In the genomic region with DNA sequence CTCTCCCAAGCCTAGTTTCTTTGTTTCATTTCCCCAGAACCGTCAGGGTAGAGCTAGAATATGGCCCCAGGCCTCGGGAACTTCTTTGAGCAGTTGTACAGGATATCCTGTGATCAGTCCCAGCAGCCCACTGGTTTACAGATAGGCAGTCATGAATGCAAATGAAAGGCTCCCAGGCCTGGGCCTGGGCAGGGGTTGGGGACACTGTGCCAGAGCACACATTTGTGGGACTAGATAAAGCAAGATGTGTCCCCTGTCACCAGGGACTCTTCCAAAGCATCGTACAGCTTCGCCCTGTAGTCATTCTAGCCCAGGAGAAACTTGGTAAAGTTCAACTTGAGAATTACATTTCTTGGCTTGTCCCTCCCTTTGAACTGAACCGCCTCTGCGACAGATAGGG, we compare ENCODE assay signal across 29 mouse cellular contexts. TPM values are rescaled to one million over a fixed set of nuclear protein-coding genes. Genes with fewer than 3 reads are reported as not detected.
A peak's percentile ranks its signal among the peaks of the same experiment; 100 is the strongest.
DNase-seq lines count a peak whose midpoint lies in the region; ATAC-seq and TF ChIP-seq lines count a peak whose summit lies in the region.
"Had no signal": no experiment of that assay in that cellular context is flagged by ENCODE, and none has a peak within 500 bp of the region (broad histone marks: within the 10 kb centered on the region; RNA-seq: fewer than 3 reads in every experiment).

No protein-coding gene starts in this region.

- H3K36me3 ChIP-seq in heart, adult 2 months (ENCODE audit: control insufficient read depth, insufficient read depth, low read length): no peaks in the 10 kb centered on the region
- peaks cover 34% of the 10 kb centered on the region for H3K36me3 ChIP-seq in liver, embryonic 13.5 days

- TF ChIP-seq CTCF in heart, adult 2 months (IDR thresholded peaks at IDR 0.05): no peak

- H3K9me3 ChIP-seq in liver, embryonic 13.5 days (replicated peaks): no peaks in the 10 kb centered on the region
- H3K9me3 ChIP-seq: embryonic facial prominence, embryonic 13.5 days; embryonic facial prominence, embryonic 15.5 days; forebrain, embryonic 10.5 days; forebrain, embryonic 12.5 days; G1E had no signal

- no peak overlapping the region for H3K27ac ChIP-seq in heart, adult 2 months
- no peak overlapping the region for H3K27ac ChIP-seq in liver, embryonic 13.5 days
- H3K27ac ChIP-seq: embryonic facial prominence, embryonic 13.5 days; embryonic facial prominence, embryonic 15.5 days; forebrain, embryonic 10.5 days; forebrain, embryonic 12.5 days had no signal

- TF ChIP-seq POLR2A in heart, adult 2 months (IDR thresholded peaks at IDR 0.05; ENCODE audit: insufficient read depth, low read depth, low read length): no peak

- TF ChIP-seq EP300 in heart, adult 2 months (IDR thresholded peaks at IDR 0.05; ENCODE audit: insufficient read depth, low read depth, low read length): no peak

- intact Hi-C loops in heart, adult 2 months (cut with DNase I): no loop called here

- H3K4me3 ChIP-seq in heart, adult 2 months: no peak overlapping the region
- H3K4me3 ChIP-seq in liver, embryonic 13.5 days (replicated peaks): no peak overlapping the region
- H3K4me3 ChIP-seq: embryonic facial prominence, embryonic 13.5 days; embryonic facial prominence, embryonic 15.5 days; erythroblast, embryonic 14.5 days; forebrain, embryonic 10.5 days; forebrain, embryonic 12.5 days had no signal

- no peaks in the 10 kb centered on the region for H3K4me1 ChIP-seq in heart, adult 2 months (ENCODE audit: control insufficient read depth, insufficient read depth, low read length)
- no peaks in the 10 kb centered on the region for H3K4me1 ChIP-seq in liver, embryonic 13.5 days (replicated peaks)
- H3K4me1 ChIP-seq: embryonic facial prominence, embryonic 13.5 days; embryonic facial prominence, embryonic 15.5 days; forebrain, embryonic 10.5 days; forebrain, embryonic 12.5 days had no signal

- no peak overlapping the region for H3K4me2 ChIP-seq in liver, embryonic 13.5 days
- H3K4me2 ChIP-seq: embryonic facial prominence, embryonic 13.5 days; embryonic facial prominence, embryonic 15.5 days; forebrain, embryonic 12.5 days had no signal

- H3K79me2 ChIP-seq in heart, adult 2 months (replicated peaks; ENCODE audit: control insufficient read depth, insufficient read depth, low read length): 0 out of 2 replicates have a peak, but pooled peaks cover 2% of the 10 kb centered on the region

- H3K9ac ChIP-seq in heart, adult 2 months (ENCODE audit: low read depth, low read length): no peak overlapping the region
- no peak overlapping the region for H3K9ac ChIP-seq in liver, embryonic 13.5 days
- H3K9ac ChIP-seq: embryonic facial prominence, embryonic 13.5 days; embryonic facial prominence, embryonic 15.5 days; forebrain, embryonic 12.5 days had no signal

- no peaks in the 10 kb centered on the region for H3K27me3 ChIP-seq in heart, adult 2 months (ENCODE audit: control insufficient read depth, insufficient read depth, low read length)
- no peaks in the 10 kb centered on the region for H3K27me3 ChIP-seq in liver, embryonic 13.5 days
- H3K27me3 ChIP-seq: CH12.LX; embryonic facial prominence, embryonic 13.5 days; embryonic facial prominence, embryonic 15.5 days; forebrain, embryonic 12.5 days; Patski had no signal

- ATAC-seq in liver, embryonic 13.5 days (ENCODE audit: low read depth): peak; percentile 31; the same call in 1 of the 2 replicates
- ATAC-seq in megakaryocyte-erythroid progenitor cell, adult 5-6 weeks (replicated peaks; ENCODE audit: low FRiP score, low TSS enrichment, poor library complexity, severe bottlenecking): peak; percentile 82
- ATAC-seq: activated CD4-positive, CD25-positive, alpha-beta regulatory T cell, adult 4 months; CD4-positive, CD25-positive, alpha-beta regulatory T cell, adult 4 months; forebrain, embryonic 14.5 days; Patski had no signal

- 73% methylated on average over 6 of the region's 6 CpGs for WGBS in heart, adult 2 months
- 55% methylated on average over 6 of the region's 6 CpGs for WGBS in liver, embryonic 13.5 days (ENCODE audit: insufficient replicate concordance)

- DNase-seq in heart, adult 11 months: peak; percentile 55
- no peak for DNase-seq in heart, adult 2 months
- no peak for DNase-seq in liver, embryonic 13.5 days
- DNase-seq in liver: no peak
- peak; percentile 23 for DNase-seq in testis, postnatal 10 days (ENCODE audit: low spot score)
- no peak for DNase-seq in testis, postnatal 14 days (ENCODE audit: low spot score)
- no peak for DNase-seq in gastrocnemius, postnatal 25 days
- DNase-seq: adrenal gland, adult 8-10 months; adrenal gland, postnatal 14 days; adrenal gland, postnatal 36 days; B cell, adult 2 months; cerebellum, adult 11-12 months; cerebellum, adult 2 months; cerebellum, adult 9-10 months; cerebellum, postnatal 10 days; cerebellum, postnatal 25 days; embryo, embryonic 11 days had no signal

RNA-seq across cellular contexts. Expression of a gene that starts 11.1 kb away (rescaled TPM):
- 1 to 10 TPM; 6.1 to 6.6 TPM for total RNA-seq in heart, adult 2 months (2021)
- polyA plus RNA-seq in heart, adult 2 months (2012; rRNA removed): 3.3 and 4.3 TPM in 2 replicates
- 2.3 and 3.3 TPM in 2 replicates for polyA plus RNA-seq in liver, embryonic 13.5 days (2015; fragmentation: Nextera tagmentation; extraction: Ambion mirVana)
- 5.5 and 8.2 TPM in 2 replicates for total RNA-seq in megakaryocyte-erythroid progenitor cell, adult 5-6 weeks (2014; fragmentation: Nextera tagmentation)
- 2.2 and 7.4 TPM in 2 replicates for total RNA-seq in megakaryocyte-erythroid progenitor cell, adult 5-6 weeks (2017)
- total RNA-seq in gastrocnemius, postnatal 25 days (2021): 1 to 10 TPM; 5.4 to 6.1 TPM

RNA-seq across cellular contexts. Expression of a gene that starts 39.6 kb away (rescaled TPM):
- total RNA-seq in heart, adult 2 months (2021): 100 to 1,000 TPM; 804 to 870 TPM
- polyA plus RNA-seq in heart, adult 2 months (2012; rRNA removed): 434 and 515 TPM in 2 replicates
- 211 and 227 TPM in 2 replicates for polyA plus RNA-seq in liver, embryonic 13.5 days (2015; fragmentation: Nextera tagmentation; extraction: Ambion mirVana)
- total RNA-seq in megakaryocyte-erythroid progenitor cell, adult 5-6 weeks (2014; fragmentation: Nextera tagmentation): 213 and 250 TPM in 2 replicates
- total RNA-seq in megakaryocyte-erythroid progenitor cell, adult 5-6 weeks (2017): 394 and 524 TPM in 2 replicates
- 100 to 1,000 TPM; 580 to 612 TPM for total RNA-seq in gastrocnemius, postnatal 25 days (2021)

Comparison
In these comparisons a context has a peak if more than half of its experiments do, and no peak if none do; other contexts are left out.
1. DNase-seq: peak in heart, adult 11 months (single experiment) and testis, postnatal 10 days (single experiment); none in heart, adult 2 months (0 of 2), liver, embryonic 13.5 days (single experiment), liver (single experiment), testis, postnatal 14 days (single experiment) and gastrocnemius, postnatal 25 days (single experiment).